Mouse (Mus musculus): ENCODE measurements at regions not wholly inside any gene's neighbourhood (a gene's known extent, or its start where the extent isn't known, plus 50 kb on each side); places are given as distances from the start of the nearest gene placed in this dataset.

DNA sequence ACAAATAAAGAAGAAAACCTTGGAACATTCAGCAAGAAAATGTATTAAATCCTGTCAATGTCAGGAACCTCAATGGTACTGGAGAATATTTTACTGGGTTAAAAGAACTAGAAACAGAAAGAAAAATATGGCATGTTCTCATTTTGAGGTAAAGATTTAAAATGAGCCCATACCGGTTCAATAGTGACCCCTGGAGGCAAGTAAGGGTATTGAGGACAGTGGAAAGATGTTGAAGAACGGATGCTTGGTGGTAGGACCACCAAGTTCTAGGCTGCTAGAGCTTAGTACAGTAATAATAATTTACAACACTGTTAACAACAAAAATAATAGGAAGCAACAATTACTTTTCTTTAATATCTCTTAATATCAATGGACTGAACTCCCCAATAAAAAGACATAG lies 58.9 kb upstream of the Pcdh10 start:
- Histone ChIP-seq H3K9me3 (ENCODE audit: control insufficient read depth, low read length) (no peaks in the 10 kb centered on the region), H3K4me2 (ENCODE audit: low read depth, low read length) (no peak overlapping the region), H3K27me3 (replicated peaks; ENCODE audit: control insufficient read depth, insufficient read depth, low read length) (no peaks in the 10 kb centered on the region), H3K9ac (ENCODE audit: low read depth, low read length) (no peak overlapping the region), H3K4me3 (ENCODE audit: low read depth, low read length) (no peak overlapping the region), H3K36me3 (ENCODE audit: control insufficient read depth, insufficient read depth, low read length) (no peaks in the 10 kb centered on the region), H3K27ac (replicated peaks; ENCODE audit: low read depth, low read length) (no peak overlapping the region), H3K4me1 (ENCODE audit: control insufficient read depth, insufficient read depth, low read length) (no peaks in the 10 kb centered on the region)
- DNase-seq (ENCODE audit: low spot score) (no peak), ATAC-seq (ENCODE audit: low read depth) (no peak)
- 44% methylated on average over 2 of the region's 2 CpGs for WGBS

Data from embryonic facial prominence, embryonic 14.5 days (tissue).